Mouse (Mus musculus) lung, postnatal 14 days (tissue): ENCODE measurements at regions not wholly inside any gene's neighbourhood (a gene's known extent, or its start where the extent isn't known, plus 50 kb on each side); places are given as distances from the start of the nearest gene placed in this dataset.

Source experiments
- DNase-seq: peaks from one replicate; pipeline ENCODE4 v3.0.0; 2021

DNA sequence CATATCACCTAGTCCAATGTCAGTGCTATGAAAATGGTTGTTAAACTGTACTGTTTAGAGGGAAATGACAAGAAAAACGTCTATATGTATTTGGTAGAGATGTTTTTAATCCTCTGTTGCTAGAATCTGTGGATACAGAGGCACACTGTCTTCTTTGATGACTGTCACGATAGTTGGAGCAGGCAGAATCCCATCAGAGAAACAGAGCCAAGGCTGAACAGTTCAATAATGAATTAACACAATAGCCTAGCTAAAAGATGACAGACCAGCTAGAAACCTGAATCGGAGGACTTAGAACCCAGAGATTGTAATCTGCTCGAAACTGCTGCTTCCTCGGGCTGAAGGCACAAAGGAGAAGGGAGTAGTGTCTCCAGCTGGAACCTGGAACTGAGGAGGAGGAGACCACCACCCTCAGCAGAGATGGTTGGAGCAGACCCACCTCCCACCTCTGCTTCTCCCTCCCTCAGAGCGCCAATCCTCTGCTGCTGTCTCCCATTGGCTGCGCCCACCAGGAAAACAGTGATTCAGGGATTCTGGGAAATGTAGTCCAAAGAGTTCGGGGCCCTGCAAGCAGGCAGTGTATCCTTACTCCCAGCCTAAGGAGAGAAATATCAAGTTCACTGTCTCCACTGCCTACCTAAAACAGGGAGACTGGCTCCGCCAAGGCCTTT is 98.2 kb upstream of the Mgme1 start:
- DNase-seq, result peak; percentile 51

DNA sequence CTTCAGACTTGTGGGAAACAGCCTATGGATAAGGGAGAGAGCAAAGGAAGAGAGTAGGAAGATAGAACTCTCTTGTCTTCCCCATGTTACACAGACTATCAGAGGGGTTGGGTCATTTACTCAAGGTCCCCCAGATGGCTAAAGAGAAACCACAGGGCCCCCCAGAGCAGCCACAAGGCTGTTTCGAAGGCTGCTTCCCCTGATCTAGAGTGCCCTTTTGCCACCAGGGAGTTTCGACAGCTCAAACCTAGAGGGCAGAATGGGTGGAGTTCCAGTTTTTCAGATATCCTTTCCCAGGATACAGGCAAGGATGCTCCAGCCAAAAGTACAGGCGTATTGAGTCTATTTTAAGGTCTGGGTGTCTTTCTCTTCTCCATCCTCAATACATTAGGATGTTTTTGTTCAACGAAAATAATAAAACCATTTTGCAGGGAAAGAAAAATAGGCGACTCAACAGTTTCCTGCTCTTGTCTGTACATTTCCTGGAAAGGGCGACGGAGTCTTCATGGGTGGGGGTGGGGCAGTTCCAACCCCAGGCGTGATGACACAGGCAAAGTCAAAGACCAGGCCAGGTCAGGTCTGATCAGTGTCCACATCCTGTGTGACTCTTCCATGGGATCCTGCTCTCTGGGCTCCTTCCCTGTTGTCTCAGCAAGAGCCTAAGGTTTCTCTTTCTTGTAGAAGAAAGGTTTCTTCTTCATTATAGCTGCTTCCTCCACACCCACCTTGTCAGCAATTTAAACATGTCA is 96.9 kb upstream of the Mgme1 start:
- no peak for DNase-seq

DNA sequence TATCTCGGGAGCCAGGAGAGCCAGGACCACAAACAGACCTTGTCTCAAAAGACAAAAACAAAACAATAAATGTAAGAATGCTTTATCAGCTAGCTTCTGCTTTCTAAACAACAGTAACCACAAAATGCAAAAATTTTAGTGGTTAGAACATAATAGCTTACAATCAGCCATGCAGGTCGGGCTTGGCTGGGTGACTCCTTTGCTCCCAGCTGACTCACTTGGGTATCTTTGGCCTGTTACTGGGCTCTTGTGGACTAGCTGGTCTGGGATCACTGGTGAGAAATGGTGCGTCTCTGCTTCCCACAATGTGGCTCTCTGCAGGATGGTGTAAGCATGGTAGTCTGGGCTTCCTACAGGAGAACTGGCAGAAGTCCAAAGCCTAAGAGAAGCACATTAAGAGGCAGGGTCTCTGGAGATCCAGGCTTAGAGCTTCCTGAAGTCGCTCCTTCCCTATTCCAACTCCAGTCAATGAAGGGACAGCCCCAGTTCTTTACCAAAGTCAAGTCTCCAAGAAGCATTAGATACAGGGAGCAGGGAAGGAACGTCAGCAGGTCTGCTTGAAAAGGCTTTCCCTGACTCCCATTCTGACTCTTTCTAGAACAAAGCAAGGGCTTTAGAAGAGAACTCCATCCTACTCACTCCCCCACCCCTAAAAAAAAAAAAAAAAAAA is 96.0 kb upstream of the Mgme1 start:
- DNase-seq, result no peak

DNA sequence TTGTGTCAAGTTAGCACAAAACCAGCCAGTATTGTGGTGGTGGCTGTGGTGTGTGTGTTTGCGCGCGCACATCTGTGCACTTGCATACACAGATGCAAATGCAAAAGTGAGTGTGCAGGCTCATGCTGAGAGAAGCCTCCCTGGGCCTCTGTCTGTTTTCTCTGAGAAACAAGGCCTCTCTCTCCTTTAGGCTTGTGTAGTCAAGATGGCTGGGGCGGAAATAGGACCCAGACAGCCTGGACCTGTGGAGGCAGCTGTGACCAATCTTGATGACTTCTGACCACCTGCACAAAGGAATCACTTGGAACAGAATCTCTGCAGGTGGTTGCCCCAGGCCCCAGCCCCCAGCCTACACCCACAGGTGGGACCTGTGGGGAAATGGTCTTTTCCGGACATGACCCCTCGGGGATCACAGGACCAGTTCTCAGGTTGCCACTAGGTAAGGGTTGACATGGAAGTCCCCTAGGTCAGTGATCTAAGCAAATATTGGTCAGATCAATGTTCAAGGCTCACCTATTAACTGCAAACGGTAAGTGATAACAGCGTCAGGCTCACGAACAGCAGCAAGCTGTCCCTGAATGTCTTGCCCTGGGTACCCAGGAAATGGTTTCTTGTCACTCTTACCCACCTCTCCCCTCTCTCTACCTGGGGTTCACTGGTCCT is 93.8 kb upstream of the Mgme1 start:
- DNase-seq, result no peak

DNA sequence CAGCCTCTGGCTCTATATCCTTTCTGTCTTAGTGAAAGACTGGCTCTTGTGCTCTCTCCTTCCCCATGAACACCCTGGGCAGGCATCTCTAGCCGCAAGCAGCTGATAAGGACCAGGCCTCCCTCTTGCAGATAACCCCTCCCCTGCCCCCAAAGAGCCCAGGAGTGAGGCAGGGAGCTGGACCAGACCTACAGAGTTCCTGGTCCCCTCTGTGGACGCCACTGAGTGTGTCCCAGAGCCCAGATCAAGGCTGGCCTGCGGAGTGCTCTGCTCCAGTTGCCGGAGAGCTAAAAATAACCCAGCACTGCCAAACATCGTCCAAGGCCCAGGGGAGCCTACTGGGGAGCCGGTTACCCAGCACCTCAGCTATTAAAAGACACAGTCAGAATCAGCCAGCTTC is 93.2 kb upstream of the Mgme1 start:
- no peak for DNase-seq

DNA sequence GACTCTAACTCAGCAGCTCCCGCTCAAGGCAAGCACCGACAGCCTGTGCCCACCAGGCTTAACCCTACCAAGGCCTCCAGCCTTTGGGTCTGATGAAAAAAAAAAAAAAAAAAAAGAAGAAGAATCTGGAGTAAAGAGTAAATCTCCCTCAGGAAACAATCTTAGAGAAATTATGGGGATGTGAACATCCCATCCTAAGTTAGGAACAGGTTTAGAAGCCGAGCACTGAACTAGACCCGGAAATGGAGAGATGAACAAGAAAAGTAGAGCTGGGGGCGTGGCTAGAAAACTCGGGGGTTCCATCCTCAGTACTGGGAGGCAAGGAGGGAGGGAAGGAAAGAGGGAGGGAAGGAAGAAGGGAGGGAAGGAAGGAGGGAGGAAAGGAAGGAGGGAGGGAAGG is 92.5 kb upstream of the Mgme1 start:
- no peak for DNase-seq

DNA sequence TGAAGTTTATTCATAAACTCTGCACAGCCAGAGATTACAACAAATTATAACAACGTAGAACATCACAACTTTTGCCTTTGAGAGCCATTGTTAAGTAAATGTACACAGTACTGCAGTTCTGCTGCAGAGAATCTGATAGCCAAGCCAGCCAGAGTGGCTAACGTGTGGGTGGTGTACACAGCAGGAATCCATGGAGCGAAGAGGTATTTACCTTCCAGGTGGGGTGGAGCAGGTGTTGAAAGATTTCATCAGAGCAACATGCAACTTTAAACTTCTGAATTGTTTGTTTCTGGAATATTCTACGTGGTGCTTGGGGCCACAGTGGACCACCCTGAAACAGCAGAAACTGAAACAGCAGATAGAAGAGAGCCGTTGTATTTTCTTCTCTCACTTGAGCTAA is 88.4 kb upstream of the Mgme1 start:
- no peak for DNase-seq

DNA sequence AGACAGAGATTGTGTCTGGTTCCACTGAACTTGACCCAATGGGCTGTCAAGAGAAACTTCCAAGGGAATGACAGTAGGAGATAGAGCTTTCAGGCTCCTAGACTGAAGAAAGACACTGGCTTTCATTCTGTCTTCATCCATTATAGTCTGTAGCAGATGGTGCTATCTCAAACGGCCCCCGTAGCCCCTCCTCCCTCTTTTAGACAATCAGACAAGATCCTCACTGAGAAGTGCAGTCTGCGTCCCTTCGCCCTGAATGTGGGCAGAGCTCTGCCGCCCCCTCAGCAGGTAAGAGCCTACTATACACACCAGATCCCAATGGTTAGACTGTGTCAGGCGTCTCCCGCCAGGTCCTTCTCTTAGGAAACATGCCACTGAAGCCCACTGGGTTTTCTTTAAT is 87.9 kb upstream of the Mgme1 start:
- DNase-seq, result no peak

DNA sequence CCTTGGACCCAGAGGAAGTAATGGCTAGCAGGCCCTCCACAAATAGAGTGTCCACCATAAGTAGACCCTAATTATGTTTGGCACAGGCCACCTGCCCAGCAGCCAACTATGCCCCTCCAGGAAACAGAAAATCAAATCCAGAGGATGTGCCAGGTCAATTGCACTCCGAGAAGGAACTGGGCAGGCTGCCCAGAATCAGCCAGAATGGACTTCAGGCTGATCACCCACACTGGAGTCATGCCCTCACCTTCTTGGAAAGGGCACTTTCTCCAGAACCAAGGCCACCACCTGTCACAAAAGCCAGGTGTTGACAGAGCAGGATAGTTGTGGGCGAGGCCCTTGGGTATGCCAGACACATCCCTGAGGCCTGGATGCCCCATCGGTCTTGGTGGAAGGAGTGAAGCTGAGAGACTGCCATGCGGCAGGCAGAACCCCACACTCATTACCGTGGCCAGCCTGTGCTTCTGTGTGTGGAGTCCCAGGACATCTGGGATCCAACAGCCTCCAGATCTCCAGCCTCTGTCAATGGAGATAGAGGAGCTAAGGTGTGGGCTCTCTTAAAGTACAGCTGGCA is 87.0 kb upstream of the Mgme1 start:
- DNase-seq, result peak; percentile 70

DNA sequence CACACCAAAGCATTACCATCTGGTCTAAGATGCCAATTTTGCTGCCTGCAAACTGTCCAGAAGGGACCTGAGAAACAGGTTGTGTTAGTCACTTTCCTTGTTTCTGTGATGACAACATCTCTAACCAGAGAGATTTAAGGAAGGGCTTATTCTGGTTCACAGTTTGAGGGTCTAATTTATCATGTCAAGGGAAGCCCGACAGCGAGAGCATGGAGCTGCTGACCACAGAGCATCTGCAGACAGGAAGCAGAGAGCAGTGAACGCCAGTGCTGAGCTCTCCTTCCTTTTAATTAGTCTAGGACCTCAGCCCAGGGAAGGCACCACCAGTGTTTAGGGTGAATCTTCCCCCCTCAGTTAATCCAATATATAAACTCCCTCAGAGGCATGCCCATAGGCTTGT is 85.3 kb upstream of the Mgme1 start:
- DNase-seq, result no peak

DNA sequence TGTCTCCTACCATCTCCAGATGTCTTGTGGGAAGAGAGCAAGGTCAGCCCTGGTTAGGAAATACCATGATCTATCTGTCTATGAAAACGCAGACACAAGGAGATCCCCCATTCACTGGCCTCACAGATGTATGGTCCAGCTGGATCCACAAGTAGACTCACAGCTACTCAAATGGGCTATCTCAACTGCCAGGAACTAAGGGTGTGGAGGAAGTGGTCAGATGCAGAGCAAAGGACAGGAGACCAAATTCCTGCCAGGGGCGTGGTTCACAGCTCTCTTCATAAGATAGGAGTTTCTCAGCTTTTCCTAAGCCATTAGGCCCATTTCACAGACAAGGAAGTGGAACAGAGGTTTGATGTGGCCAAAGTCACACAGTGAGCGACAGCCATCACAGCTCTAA is 84.0 kb upstream of the Mgme1 start:
- DNase-seq, result no peak

DNA sequence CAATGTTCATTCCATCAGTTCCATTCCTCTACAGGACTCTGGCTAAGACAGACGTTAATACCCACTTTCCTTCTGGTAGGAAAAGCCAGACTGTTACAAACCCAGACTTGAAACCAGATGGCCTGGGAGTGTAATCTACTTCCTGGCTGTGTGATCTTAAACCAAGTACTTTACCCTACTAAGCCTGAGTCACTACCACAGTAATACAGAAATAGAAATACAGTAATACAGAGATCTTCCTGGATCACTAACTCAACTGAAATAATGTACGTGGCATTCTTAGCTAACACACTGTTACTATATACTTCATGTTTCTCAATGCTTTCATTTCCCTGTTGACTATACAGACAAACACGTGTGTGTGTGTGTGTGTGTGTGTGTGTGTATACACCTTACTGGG is 82.4 kb upstream of the Mgme1 start:
- no peak for DNase-seq

DNA sequence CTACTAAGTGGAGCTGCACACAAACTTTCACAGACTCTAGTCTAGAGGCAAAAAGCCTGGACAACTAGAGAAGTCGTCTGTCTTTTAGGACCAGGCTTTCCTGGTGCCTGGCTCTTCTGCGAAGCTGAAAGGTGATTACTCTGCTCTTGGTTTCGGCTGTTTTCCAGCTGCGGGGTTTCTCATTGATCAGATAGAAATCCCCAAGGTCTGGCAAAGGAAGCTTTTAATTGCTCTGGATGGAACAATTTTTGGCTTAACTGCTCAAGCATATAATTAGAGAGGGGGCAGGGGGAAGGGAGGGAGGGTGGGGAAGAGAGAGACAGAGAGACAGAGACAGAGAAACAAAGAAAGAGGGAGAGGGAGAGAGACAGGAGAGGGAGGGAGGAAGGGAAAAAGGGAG is 82.0 kb upstream of the Mgme1 start:
- DNase-seq, result no peak

DNA sequence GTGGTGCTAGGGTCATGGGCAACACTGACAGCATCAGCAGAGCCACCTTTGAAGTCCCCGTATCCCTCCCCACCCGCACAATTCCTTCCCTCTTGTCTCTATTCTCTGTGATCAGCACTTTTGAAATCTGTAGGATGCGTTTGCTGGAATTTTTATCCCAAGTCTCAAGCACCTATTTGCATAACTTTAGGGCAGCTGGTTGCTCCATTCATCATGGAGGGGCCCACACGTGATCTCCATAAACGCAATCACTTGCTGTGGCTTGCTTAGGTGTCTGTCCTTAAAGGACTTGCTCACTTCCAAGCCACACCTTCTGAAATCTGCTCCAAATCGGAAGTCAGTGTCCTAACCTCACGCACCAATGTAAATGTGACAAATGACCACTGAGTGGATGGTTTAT is 80.7 kb upstream of the Mgme1 start:
- DNase-seq, result no peak

DNA sequence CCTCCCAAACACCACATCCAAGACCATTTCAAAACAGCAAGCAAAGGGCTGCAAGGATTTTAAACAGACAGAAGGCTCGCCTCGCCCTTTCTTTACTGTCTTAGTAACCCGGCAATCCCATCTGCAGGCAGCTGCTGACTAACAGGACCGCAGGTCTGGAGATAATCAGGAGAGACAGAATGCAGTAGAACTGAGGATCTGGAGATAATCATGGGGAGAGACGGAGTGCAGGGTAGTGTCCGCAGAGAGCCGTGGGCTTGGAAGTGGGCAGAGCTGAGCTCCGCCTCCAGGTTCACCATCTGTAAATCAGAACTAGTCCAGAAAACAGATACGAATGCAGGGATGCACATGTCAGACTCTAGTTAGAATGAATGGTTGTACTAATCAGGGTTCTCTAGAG is 79.4 kb upstream of the Mgme1 start:
- DNase-seq, result no peak

DNA sequence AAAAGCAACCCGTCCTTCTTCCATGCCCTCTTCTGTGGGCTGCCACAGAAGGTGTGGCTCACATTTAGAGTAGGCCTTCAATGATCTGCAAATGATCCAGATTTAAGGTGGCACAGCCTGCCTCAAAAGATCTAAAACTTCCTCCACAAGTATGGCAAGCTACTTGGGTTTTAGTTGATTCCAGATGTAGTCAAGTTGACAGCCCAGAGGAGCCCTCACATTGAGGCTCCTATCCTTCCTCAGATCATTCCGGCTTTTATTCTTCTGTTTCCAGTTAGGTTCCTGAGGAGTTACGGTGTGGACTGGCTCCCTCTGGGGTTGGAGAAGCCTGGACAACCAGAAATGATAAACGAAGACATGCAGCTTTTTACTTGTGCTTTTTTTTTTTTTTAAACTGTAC is 78.8 kb upstream of the Mgme1 start:
- no peak for DNase-seq

DNA sequence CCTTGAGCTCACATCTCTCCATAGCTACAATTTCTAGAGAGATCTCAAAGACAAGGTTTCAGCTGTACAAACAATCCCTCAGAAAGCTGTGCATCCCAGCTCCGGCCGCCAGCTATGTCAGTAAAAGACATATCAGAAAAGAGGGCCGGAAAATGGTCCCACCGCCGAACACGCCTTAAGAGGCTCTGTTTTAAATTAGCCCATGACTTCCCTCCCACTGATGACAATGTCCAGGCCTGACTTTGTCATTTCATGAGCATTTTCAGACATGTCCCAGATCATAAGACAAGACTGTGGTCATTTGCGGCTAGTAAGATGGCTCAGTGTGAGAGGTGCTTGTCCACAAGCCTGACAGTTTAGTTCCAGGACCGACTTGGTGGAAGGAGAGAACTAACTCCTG is 78.0 kb upstream of the Mgme1 start:
- DNase-seq, result no peak

DNA sequence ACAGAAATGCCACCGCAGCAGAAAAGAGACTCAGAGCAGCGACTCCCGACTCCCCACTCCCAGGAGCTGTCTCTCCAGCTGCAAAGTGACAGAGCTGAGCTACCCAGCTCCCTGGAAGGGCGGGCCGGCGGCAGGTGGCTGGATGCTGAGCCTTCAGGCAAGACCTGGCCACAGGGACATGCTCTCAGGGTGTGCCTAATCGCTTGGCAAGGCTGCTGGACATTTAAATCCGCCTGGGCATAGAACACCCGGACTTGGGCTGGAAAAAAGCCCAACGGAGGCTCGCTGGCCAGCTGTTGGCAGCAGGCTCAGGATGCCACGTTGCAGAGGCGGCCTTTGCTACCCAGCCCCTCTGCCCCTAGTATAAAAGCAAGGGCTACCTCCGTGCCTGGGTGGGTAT is 74.6 kb upstream of the Mgme1 start:
- no peak for DNase-seq

DNA sequence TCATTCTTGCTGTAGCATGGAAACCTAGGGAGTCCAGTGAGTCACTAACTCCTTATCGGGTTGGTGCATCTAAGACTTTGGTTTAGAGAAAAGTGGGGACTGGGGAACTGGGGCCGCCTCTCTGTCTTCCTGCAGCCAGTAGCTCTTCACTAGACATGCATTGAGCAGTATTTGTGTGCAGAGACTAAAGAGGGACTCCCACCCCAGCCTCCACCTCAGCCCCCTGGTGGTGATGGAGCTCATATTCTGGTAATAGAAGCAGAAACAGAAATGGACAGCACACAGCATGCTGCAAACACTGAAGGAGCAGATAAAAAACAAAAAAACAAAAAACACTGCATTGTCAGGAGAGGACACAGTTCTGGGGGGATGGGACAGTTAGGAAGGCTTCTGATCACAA is 73.3 kb upstream of the Mgme1 start:
- DNase-seq, result peak; percentile 65

DNA sequence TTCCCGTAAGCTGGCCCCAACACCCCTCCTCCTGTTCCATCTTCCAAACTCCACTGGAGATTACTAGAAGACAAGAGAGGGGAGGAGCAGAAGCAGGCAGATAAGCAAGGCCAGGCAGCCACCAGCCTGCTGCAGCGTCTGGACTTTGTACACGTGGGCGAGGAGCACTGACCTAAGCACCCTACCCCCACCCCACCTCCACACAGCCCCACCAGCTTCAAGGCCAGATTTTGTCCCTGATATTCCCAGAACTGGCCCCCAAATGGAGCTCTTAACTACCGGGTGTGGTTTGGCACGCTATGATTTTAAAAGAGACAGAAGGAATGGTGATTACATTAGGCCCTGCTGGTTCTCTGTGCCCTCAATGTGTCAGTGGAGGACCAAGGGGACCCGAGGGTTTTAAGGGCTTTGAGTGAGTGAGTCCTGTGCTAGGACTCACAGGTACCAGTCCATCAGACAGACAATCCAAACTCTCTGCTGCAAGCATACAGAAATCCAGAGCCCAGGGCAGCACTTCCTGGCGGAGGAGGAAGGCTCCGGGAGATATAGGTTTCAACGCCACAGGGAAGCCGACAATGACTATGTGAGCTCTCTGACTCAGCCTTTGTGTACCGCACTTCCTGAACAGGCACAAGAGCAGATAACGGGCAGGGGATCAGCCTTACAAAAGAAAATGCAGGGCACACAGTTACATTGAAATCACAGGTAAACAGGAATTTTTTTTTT is 72.0 kb upstream of the Mgme1 start:
- DNase-seq, result no peak
